Mouse (Mus musculus) hematopoietic stem cell, adult 5-6 weeks (primary cell): ENCODE measurements at regions not wholly inside any gene's neighbourhood (a gene's known extent, or its start where the extent isn't known, plus 50 kb on each side); places are given as distances from the start of the nearest gene placed in this dataset.

ENCODE experiments used
- ATAC-seq, 2 experiments: fragments of 125-278 bp in 1 of 2; replicated peaks in 1 of 2; 2 replicates each; pipeline ENCODE4 v1.8.0; 2016 to 2017; ENCODE audit warnings: inconsistent platforms in 2 of 2, mild to moderate bottlenecking in 2 of 2, moderate number of reproducible peaks in 2 of 2, low read depth in 1 of 2, moderate TSS enrichment in 1 of 2; ENCODE audit not compliant: low FRiP score in 2 of 2, poor library complexity in 2 of 2, severe bottlenecking in 2 of 2, insufficient read depth in 1 of 2, low TSS enrichment in 1 of 2

GRCm38 (mm10) chr14:36819826-36820225, 148.8 kb downstream of the Ccser2 start:
- ATAC-seq: no peak

- ATAC-seq: no peak
Observed at GRCm38 (mm10) chr14:36802418-36802817, 166.2 kb downstream of the Ccser2 start.

DNA sequence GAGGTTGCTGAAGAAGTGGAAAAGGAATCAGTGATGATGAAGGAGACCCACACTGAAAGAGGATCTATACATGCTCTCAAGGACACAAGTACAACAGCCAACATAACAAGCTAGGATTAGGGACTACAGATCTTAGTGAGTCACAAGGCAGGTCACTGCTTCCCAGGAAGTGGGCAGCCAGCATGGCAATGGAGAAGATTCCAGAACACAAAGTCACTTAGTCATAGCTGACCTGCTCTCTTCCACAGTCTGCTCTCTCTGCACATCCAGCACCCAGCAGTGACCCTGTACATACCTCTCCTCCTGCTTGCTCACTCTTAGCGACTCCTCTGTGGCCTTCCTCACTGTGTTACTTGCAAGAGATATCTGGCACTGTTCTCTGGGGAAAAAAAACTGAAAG, 168.8 kb downstream of the Ccser2 start:
- ATAC-seq: no peak

DNA sequence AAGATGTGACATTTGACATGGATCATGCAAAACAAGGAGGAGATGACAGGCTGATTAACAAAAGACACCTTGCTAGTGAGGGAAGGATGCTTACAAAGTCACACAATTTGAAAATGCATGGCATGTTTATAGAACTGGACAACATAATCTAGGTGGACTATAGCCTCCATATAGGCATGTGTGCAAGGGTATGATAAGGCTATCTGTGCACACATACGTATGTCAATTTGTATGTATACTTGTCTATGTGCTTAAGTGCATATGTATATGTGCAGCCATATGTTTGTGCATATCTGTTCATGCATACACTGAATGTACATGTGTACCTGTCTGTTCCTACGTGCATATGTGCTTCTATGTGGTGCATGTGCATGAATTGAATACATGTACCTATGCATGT, 186.7 kb downstream of the Ccser2 start:
- no peak for ATAC-seq

- ATAC-seq: no peak
Observed at GRCm38 (mm10) chr14:36778956-36779355, 189.6 kb downstream of the Ccser2 start.

DNA sequence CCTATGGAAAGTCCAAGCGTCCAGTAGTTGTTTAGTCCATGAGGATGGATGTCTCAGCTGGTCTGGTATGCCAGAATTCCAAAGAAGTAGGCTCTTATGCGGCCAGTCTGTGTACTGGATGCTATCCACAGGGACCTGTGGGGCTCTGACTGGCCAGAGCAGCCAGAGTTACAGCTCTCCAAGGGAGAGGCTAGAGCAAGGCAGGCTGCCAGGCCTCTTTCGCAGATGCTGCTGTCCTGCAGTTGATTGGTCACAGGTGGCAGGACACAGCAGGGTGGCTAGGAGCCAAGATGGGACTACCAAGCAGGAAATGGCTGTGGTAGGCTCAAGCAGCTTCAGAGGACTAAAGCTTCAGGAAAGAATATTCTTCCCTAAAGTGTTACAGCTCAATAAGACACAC, 194.2 kb downstream of the Ccser2 start:
- no peak for ATAC-seq

DNA sequence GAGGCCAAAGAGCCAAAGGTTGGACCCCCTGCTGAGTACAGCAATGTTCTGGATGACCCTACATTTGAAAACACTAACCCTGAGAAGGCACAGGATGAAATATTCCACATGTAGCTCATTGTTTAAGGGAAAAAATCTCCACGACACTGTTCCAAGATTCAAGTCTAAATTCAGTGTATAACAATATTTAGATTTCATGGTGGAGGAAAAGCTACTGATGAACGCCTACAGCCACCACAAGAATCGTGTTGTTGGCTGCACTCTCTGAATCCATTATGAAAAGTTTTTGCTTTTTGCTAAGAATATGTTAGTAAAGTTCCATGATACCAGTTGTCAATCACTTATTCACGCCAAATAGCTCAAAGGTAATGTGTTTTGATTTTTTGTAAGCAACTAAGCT, 204.2 kb downstream of the Ccser2 start:
- no peak for ATAC-seq

DNA sequence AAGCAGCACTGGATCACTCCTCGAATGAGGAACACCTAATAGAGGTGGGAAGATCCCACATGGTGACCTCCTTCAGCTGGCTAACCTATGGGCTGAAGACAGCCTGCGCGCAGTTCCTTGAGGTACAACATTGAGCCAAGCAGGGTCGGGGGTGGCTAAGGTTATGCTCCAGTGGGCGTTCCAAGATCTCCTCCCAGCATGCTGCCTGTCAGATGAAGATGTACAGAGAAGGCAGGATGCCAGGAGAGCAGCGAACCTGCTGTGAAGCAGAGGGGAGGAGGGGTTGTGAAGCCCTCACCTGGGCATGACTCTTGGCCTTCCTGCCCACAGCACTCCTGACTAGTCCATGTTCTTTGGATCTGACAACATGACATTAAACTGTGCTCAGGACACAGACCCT, 212.5 kb downstream of the Ccser2 start:
- no peak for ATAC-seq

- ATAC-seq: no peak
Observed at GRCm38 (mm10) chr14:36748130-36748883, 220.3 kb downstream of the Ccser2 start.

DNA sequence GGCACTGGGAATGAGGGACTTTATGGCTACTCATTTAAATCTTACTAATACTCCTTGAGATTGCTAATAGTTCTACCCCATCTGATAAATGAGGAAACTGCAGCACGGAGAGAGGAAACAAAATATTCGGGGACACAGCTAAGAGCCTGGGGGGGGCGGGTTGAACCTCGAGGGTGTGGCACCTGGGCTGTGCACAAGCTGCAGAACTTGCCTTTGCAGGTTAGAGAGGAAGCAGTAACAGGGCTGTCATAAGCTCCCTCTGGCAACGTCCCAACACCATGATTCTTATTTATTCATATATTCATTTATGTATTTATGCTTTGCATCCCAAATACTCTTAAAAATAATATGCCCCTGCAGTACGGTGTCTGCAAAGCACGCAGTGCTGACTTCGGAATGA, 237.5 kb downstream of the Ccser2 start:
- no peak; a peak in 1 of 4 replicates for ATAC-seq

DNA sequence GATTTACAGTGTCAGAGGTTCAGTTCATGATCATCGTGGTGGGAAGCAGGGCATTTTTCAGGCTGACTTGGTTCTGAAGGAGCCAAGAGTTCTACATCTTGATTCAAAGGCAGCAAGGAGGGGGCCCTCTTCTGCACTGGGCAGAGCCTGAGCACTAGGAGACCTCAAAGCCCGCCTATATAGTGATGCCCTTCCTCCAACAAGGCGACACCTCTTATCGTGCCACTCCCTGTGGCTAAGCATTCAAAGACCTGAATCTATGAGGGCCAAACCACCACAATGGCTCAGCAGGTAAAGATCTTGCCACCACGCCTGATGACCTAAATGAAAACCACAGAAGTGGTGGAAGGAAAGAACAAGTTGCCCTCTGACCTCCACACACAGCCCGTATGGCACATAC, 242.5 kb downstream of the Ccser2 start:
- ATAC-seq: no peak

DNA sequence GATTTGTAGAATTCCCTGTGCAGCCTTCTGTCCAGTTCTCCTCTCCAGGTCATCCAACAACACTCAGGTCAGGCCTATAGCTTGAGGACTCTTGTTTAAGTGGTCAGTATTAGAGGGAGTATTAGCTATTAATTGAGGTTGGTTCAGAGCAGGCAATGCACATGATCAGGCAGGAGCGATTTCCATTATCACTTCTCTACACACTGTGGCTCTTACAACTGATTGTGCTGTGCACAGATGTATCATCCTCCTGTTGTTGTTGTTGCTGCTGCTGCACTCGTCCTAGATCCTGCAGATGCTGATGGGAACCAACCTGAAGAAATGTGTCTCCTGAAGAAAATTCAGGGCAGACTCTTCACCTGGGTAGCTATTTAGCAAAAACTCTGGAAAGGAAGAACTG, 252.9 kb downstream of the Ccser2 start:
- no peak for ATAC-seq

DNA sequence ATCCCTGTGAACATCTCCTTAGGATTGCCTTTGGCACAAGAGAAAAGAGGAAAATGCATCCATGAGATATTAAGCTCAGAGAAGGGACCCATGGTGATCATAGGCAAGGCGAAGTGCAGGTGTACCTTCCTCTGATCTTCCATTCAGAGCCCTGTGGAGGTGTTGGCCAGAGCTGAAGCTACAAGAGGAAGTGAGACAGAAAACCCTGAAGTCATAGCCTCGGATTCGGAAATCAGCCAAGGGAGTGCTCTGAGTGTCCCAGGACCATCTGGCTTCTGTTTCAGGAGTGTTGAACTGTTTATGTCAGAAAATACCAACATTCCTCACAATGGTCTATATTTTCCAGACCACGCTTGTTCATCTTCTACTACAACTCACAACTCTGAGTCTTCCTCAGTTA, 271.6 kb downstream of the Ccser2 start:
- no peak for ATAC-seq

GRCm38 (mm10) chr14:36691958-36692357, 276.6 kb downstream of the Ccser2 start:
- no peak for ATAC-seq

DNA sequence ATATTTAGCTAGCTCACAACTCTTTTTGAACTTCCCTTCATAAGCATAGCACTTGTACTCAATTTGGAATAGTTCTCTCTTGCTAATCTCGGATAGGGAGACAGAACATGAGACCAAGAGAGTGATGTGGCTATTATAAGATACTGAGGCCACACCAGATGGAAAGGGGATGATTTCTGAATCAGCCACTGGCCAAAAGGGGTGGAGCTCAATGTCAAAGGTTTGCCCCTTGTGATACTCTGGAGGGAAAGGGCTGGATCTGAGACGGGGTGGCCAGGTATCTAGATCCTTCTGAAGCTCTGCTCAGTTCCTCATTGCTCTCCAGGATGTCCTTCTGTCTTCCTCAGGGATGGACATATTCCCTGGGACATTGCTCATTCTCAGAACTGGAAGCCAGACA, 277.6 kb downstream of the Ccser2 start:
- ATAC-seq: no peak

DNA sequence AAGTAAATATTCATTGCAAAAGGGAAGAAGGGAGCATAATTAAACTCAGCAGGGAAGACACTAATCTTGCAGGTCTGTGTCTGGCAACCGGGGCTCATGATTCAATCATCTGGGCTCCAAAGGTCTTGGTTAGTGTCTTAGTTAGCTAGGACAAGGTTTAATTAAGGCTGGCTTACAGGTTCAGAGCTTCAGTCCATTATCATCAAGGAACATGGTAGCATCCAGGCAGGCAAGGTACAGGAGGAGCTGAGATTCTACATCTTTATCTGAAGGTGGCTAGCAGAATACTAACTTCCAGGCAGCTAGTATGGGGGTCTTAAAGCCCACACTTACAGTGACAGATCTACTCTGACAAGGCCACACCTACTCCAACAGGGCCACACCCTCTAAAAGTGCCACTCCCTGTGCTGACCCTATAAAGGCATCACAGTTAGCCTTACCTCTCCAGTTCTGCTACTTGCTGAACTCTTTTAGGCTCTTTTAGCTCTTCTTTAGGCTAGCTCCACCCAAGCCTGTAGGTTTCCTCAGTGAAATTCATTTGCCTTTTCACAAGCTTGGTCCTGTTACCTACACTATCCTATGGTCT, 309.8 kb downstream of the Ccser2 start:
- no peak for ATAC-seq

DNA sequence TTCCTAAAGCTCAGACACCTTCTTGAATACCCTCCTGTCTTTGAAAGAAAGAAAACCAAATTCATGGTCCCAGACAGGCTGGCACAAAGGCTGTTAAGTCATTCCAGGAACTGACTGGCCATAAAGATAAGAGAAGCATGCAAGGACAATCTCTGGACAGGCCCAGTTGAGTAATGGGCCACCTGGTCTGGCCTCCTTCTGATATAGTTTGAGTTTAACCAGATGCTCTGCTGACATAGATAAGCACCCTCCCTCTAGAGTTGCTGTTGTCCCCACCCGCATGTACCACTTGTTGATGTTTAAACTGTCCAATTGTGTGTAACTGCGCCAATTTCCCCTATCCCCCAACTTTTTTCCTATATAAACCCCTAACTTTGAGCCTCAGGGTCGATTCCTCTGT, 310.4 kb downstream of the Ccser2 start:
- ATAC-seq: no peak; a peak in 1 of 4 replicates

DNA sequence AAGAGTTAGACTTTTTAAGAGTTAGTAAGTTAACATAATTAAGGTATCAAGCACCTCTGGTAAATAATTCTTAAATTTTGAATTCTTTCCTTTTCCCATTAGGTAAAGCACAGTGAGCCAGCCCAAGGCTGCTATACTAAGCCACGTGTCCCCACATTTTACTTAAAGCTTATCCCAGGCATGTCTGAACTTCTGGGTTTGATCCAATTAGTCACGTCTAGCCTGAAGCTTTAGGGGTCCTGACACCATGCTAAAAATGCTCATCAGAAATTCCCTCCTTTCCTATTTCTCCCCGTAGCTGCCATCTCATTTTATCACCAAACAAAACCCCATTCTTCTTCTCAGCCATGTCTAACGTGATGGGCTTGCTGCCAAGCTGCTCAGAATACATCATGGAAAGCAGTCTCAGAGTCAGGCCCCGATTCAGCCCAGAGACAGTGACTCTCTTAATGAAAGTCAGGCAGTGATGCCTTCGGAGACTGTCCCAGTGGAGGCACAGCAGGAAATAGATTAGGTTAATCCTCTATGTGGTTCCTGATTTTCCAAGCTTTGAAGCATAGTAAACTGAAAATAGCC, 315.5 kb downstream of the Ccser2 start:
- no peak for ATAC-seq
